Mouse (Mus musculus): ENCODE results near the gene Dzip3. TPM values are rescaled to one million over a fixed set of nuclear protein-coding genes. Genes with fewer than 3 reads are reported as not detected.

Gene Dzip3
- polyA plus RNA-seq (2012; rRNA removed; ENCODE audit: low replicate concordance) = 0.15 and 0.30 TPM in 2 replicates

DNA sequence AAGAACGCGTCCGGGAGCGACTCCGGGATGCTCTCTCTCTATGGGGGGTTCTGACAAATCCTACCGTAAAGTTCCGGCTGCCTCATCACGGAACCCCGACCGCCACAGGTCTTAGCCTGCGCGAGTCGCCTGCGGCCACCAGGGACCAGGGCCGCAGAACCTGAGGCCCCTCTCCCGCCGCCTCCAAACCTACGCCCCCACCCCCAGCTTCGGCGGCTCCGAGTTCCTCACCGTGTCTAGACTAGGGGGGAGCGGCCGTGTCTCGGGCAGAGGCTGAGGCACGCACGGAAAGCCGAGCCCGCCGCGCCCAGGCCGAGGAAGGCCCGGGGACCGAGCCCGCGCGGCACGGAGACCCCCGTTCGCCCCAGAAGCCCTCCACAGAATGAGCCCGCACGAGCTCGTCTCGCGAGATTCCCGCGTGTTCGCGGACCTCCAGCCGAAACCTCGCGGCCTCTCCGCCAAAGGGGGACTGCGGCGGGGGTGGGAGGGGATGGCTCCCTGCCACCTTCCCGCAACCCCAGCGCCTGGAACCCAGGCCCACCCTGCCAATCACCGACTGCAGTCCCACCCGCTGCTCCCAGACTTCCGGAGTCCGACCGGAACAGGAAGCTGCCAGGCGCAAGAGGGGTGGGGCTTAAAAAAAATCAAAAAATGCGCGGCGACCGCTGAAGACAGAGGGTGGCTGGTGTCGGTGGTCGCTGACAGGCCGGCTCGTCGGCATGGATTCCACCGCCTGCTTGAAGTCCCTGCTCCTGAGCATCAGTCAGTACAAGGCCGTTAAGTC, at the start of gene Dzip3, which contains the start of gene Cip2a:
Gene Dzip3, minus strand, starts transcription at position 607 of the 784 bp plus-strand sequence.
Gene Cip2a, plus strand, starts transcription at position 627 of the 784 bp plus-strand sequence.

Other genes with a start within 250 kb of the Dzip3 start
- gene Trat1, start 222.1 kb downstream of the Dzip3 start, polyA plus RNA-seq (2012; rRNA removed; ENCODE audit: low replicate concordance) = 0.04 and 0.07 TPM in 2 replicates
- gene Retnlb, start 177.3 kb downstream of the Dzip3 start, polyA plus RNA-seq (2012; rRNA removed; ENCODE audit: low replicate concordance) = 0.50 TPM in 1 of 2 replicates, not detected in the other
- gene Retnla, start 151.6 kb downstream of the Dzip3 start, polyA plus RNA-seq (2012; rRNA removed; ENCODE audit: low replicate concordance) = 2.0 and 2.8 TPM in 2 replicates
- 1.4 and 4.5 TPM in 2 replicates for gene Retnlg, start 121.5 kb downstream of the Dzip3 start, polyA plus RNA-seq (2012; rRNA removed; ENCODE audit: low replicate concordance)
- gene Cip2a, start within 50 bp of the Dzip3 start, polyA plus RNA-seq (2012; rRNA removed; ENCODE audit: low replicate concordance) = 0.33 and 0.54 TPM in 2 replicates
- gene Myh15, start 63.3 kb upstream of the Dzip3 start, polyA plus RNA-seq (2012; rRNA removed; ENCODE audit: low replicate concordance) = not detected in 2 replicates